Mouse (Mus musculus) fat pad, adult 2 months (tissue): Measurements from ENCODE around the gene Fbxw11.

ENCODE experiments used
- DNase-seq: peaks from one replicate; pipeline ENCODE4 v3.0.0-alpha.2; 2011; ENCODE audit warnings: low read depth, low spot score; ENCODE audit errors: extremely low read depth

Fbxw11 gene

GRCm38 (mm10) chr11:32746475-32746874, 104.0 kb downstream of the Fbxw11 start:
- DNase-seq: peak; percentile 69

- no peak for DNase-seq
Measured at GRCm38 (mm10) chr11:32748800-32749199, 106.3 kb downstream of the Fbxw11 start.

- no peak for DNase-seq
Measured at GRCm38 (mm10) chr11:32751863-32752594, 109.5 kb downstream of the Fbxw11 start.

GRCm38 (mm10) chr11:32752595-32752885, 110.0 kb downstream of the Fbxw11 start:
- no peak for DNase-seq

- no peak for DNase-seq
Measured at GRCm38 (mm10) chr11:32753358-32753757, 110.8 kb downstream of the Fbxw11 start.

- peak; percentile 46 for DNase-seq
Measured at GRCm38 (mm10) chr11:32762773-32763172, 120.2 kb downstream of the Fbxw11 start.

GRCm38 (mm10) chr11:32767496-32768230, 125.1 kb downstream of the Fbxw11 start:
- no peak for DNase-seq

- DNase-seq: no peak
Measured at GRCm38 (mm10) chr11:32768642-32769343, 126.3 kb downstream of the Fbxw11 start.

- no peak for DNase-seq
Measured at GRCm38 (mm10) chr11:32780747-32781536, 138.4 kb downstream of the Fbxw11 start.

GRCm38 (mm10) chr11:32781633-32782404, 139.3 kb downstream of the Fbxw11 start:
- no peak for DNase-seq

- DNase-seq: no peak
Measured at GRCm38 (mm10) chr11:32782724-32783123, 140.2 kb downstream of the Fbxw11 start.

- peak; percentile 78 for DNase-seq
Measured at GRCm38 (mm10) chr11:32785591-32786147, 143.1 kb downstream of the Fbxw11 start.

GRCm38 (mm10) chr11:32786201-32786600, 143.7 kb downstream of the Fbxw11 start:
- DNase-seq: peak; percentile 94

- DNase-seq: no peak
Measured at GRCm38 (mm10) chr11:32794759-32795445, 152.4 kb downstream of the Fbxw11 start.
